Mouse (Mus musculus) hindbrain, embryonic 12.5 days (tissue): Measurements from ENCODE around the gene Olfr877. TPM values are rescaled to one million over a fixed set of nuclear protein-coding genes. Genes with fewer than 3 reads are reported as not detected.

Source experiments
- ATAC-seq: fragments of 200-750 bp; cut with Nextera tagmentation; 2 replicates; pipeline ENCODE4 v1.8.0; 2017; ENCODE audit warnings: moderate TSS enrichment; ENCODE audit not compliant: low FRiP score
- H3K27ac ChIP-seq: fragments of 300-500 bp; sonication (generic); 2 replicates; pipeline ENCODE4 v1.5.1; 2016; ENCODE audit warnings: mild to moderate bottlenecking
- H3K27me3 ChIP-seq: fragments of 300-500 bp; sonication (generic); 2 replicates; pipeline ENCODE4 v1.6.1; 2016; ENCODE audit warnings: mild to moderate bottlenecking
- H3K36me3 ChIP-seq: fragments of 300-500 bp; sonication (generic); 2 replicates; pipeline ENCODE4 v1.6.1; 2016; ENCODE audit warnings: mild to moderate bottlenecking
- H3K4me1 ChIP-seq: fragments of 300-500 bp; sonication (generic); 2 replicates; pipeline ENCODE4 v1.6.1; 2016
- H3K4me2 ChIP-seq: fragments of 300-500 bp; sonication (generic); replicated peaks from 2 replicates; pipeline ENCODE4 v1.6.1; 2016; ENCODE audit warnings: mild to moderate bottlenecking
- H3K4me3 ChIP-seq: fragments of 300-500 bp; sonication (generic); 2 replicates; pipeline ENCODE4 v1.5.1; 2016; ENCODE audit warnings: mild to moderate bottlenecking
- H3K9ac ChIP-seq: fragments of 300-500 bp; sonication (generic); 2 replicates; pipeline ENCODE4 v1.6.1; 2016; ENCODE audit warnings: mild to moderate bottlenecking, moderate library complexity
- H3K9me3 ChIP-seq: fragments of 300-500 bp; sonication (generic); replicated peaks from 2 replicates; pipeline ENCODE4 v1.6.1; 2016; ENCODE audit warnings: mild to moderate bottlenecking
- WGBS: fragments of 180-500 bp; shearing (Covaris S2); methylation state at CpG from one replicate; pipeline ENCODE4 v1.1.7; 2016; 5-methylcytosine and 5-hydroxymethylcytosine counted together
- polyA plus RNA-seq: library from polyadenylated mRNA; unstranded; fragments of >200 nt; fragmentation: Nextera tagmentation; extraction: Ambion mirVana; gene quantifications from 2 replicates; pipeline ENCODE4 v1.2.1, GENCODE M21; 2016

Olfr877 gene
- polyA plus RNA-seq = not detected in 2 replicates

GRCm38 (mm10) chr9:37853969-37854368, at the start of gene Olfr877:
Olfr877 (plus strand) TSS chr9:37854269.
- Histone ChIP-seq H3K9me3 (no peaks in the 10 kb centered on the region), H3K36me3 (no peaks in the 10 kb centered on the region), H3K9ac (no peak within 1 kb of the TSS), H3K4me3 (no peak within 1 kb of the TSS), H3K27ac (no peak within 1 kb of the TSS), H3K4me2 (no peak within 1 kb of the TSS), H3K4me1 (no peaks in the 10 kb centered on the region), H3K27me3 (no peaks in the 10 kb centered on the region)
- 80% methylated on average over 4 of the region's 4 CpGs for WGBS
- ATAC-seq = no peak

GRCm38 (mm10) chr9:37807235-37807634, 46.8 kb upstream of the Olfr877 start:
- Histone ChIP-seq H3K4me1 (no peaks in the 10 kb centered on the region), H3K27ac (no peak overlapping the region), H3K9ac (no peak overlapping the region), H3K36me3 (no peaks in the 10 kb centered on the region), H3K27me3 (no peaks in the 10 kb centered on the region), H3K4me2 (no peak overlapping the region), H3K4me3 (no peak overlapping the region), H3K9me3 (no peaks in the 10 kb centered on the region)
- no peak for ATAC-seq

DNA sequence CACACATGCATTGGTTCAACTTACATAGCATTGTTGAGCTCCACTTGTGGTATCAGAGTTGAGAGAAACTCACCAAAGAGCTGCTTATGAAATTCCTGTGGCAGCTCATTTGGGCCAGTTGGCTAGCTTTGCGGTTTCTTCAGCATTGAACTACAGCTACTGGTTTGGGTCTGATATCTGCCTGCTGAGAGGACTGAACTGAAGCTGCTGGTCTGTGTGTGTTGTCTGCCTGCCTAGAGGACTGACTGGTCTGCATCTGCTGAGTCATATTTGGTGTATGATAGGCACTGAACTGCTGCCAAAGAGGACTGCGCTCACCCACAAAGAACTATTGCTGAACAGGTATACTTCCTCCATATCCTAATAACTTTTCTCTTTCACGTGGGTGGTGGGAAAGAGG, 45.6 kb upstream of the Olfr877 start:
- Histone ChIP-seq H3K4me3 (no peak overlapping the region), H3K4me2 (no peak overlapping the region), H3K27me3 (no peaks in the 10 kb centered on the region), H3K9ac (no peak overlapping the region), H3K36me3 (no peaks in the 10 kb centered on the region), H3K27ac (no peak overlapping the region), H3K9me3 (no peaks in the 10 kb centered on the region), H3K4me1 (no peaks in the 10 kb centered on the region)
- WGBS = 83% methylated on average over 3 of the region's 3 CpGs
- ATAC-seq = no peak

DNA sequence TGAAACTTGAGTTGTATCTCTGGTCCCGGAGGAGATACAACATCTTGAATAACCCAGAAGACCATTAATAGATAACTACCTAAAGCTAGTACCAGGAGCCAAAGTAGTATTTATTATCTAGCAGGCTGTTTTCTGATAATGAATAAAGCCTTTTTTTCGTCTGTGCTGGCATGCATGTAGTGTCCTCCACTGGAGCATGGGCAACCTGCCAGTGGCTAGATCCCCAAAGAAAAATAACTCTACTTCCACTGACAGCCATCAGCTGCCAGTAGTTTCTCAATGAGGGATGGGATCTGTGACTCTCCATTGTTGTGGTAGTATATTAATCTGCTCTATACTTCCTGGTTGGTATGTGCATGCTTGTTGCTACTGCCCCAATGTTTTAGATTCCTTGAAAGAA, 45.1 kb upstream of the Olfr877 start:
- no peak overlapping the region for H3K4me3 ChIP-seq
- no peaks in the 10 kb centered on the region for H3K36me3 ChIP-seq
- 81% methylated on average over 2 of the region's 2 CpGs for WGBS
- H3K9me3 ChIP-seq = no peaks in the 10 kb centered on the region
- no peak overlapping the region for H3K9ac ChIP-seq
- no peaks in the 10 kb centered on the region for H3K4me1 ChIP-seq
- H3K27me3 ChIP-seq = no peaks in the 10 kb centered on the region
- no peak overlapping the region for H3K4me2 ChIP-seq
- no peak for ATAC-seq
- no peak overlapping the region for H3K27ac ChIP-seq

DNA sequence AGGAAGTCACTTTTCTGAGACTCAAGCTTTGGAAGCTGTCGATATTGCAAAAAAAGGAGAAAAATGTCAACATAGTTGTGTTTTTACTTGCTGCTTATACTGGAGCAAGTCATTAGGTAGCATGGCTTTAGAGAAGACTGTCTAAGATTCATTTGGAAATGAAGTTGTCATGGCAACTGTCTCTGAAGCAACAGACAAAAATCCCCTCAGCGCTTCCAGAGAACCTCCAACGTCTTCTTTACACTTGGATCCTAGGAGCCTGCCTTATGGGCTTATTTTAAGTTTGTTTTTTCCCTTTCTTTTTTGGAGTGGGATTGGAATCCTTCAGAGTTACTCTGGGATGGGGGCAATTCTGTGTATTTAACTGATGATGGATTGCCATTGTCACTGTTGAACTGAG, 39.4 kb upstream of the Olfr877 start:
- no peaks in the 10 kb centered on the region for H3K9me3 ChIP-seq
- no peak overlapping the region for H3K4me3 ChIP-seq
- no peak overlapping the region for H3K9ac ChIP-seq
- H3K27ac ChIP-seq = no peak overlapping the region
- H3K36me3 ChIP-seq = no peaks in the 10 kb centered on the region
- H3K4me1 ChIP-seq = no peaks in the 10 kb centered on the region
- no peaks in the 10 kb centered on the region for H3K27me3 ChIP-seq
- 53% methylated on average over 3 of the region's 3 CpGs for WGBS
- ATAC-seq = no peak
- no peak overlapping the region for H3K4me2 ChIP-seq

DNA sequence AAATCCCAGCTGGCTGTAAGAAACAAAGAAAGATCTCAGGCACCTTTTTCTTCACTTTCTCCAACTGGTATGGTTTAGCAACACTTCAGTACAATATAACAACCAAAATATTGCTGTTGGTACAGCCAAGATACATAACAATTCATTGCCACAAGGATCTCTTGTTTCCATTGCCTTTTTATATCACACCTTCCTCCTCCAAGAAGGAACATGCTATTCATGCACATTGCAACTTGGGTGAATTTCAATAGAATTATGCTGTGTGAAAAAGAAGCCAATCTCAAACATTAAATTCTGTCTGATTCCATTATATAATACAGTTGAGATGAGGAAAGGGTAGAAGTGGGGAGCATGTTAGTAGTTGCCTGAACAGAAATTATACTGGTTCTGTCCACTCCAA, 24.2 kb upstream of the Olfr877 start:
- no peak overlapping the region for H3K4me2 ChIP-seq
- H3K9me3 ChIP-seq = no peaks in the 10 kb centered on the region
- no peaks in the 10 kb centered on the region for H3K36me3 ChIP-seq
- H3K4me1 ChIP-seq = no peaks in the 10 kb centered on the region
- no peak overlapping the region for H3K9ac ChIP-seq
- no peak overlapping the region for H3K27ac ChIP-seq
- H3K4me3 ChIP-seq = no peak overlapping the region
- H3K27me3 ChIP-seq = no peaks in the 10 kb centered on the region
- ATAC-seq = no peak

- Histone ChIP-seq H3K27me3 (no peaks in the 10 kb centered on the region), H3K4me2 (no peak overlapping the region), H3K4me3 (no peak overlapping the region), H3K36me3 (no peaks in the 10 kb centered on the region), H3K4me1 (no peaks in the 10 kb centered on the region), H3K9me3 (no peaks in the 10 kb centered on the region), H3K27ac (no peak overlapping the region), H3K9ac (no peak overlapping the region)
- no peak for ATAC-seq
- 91% methylated on average over 1 of the region's 1 CpGs for WGBS
Measured at GRCm38 (mm10) chr9:37833341-37833740, 20.7 kb upstream of the Olfr877 start.

GRCm38 (mm10) chr9:37849267-37849666, 4.8 kb upstream of the Olfr877 start:
- H3K27ac ChIP-seq = no peak overlapping the region
- no peak overlapping the region for H3K4me2 ChIP-seq
- ATAC-seq = no peak
- no peak overlapping the region for H3K9ac ChIP-seq
- no peaks in the 10 kb centered on the region for H3K9me3 ChIP-seq
- H3K4me3 ChIP-seq = no peak overlapping the region
- H3K4me1 ChIP-seq = no peaks in the 10 kb centered on the region
- WGBS = 90% methylated on average over 2 of the region's 2 CpGs
- H3K36me3 ChIP-seq = no peaks in the 10 kb centered on the region
- H3K27me3 ChIP-seq = no peaks in the 10 kb centered on the region

DNA sequence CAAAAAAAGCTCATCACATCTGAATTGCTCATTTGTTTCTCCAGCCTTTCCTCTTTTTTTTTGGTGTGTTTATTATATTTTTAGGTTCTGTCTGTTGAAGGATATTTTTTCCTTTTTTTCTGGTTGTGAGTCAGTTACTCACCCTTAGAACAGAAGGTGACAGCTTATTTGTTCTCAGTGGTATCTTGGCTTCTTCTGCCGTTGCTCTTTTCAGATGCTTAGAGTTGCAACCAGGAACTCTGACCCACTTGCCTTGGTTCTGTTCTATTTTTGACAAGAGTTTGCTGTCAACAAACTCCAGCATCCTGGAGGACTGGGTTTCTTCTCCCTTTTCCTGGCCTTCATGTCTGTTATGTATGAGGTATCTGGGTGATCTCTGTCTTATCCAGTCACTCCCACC, 9.3 kb downstream of the Olfr877 start:
- 91% methylated on average over 1 of the region's 1 CpGs for WGBS
- H3K4me1 ChIP-seq = no peaks in the 10 kb centered on the region
- no peaks in the 10 kb centered on the region for H3K9me3 ChIP-seq
- no peaks in the 10 kb centered on the region for H3K27me3 ChIP-seq
- H3K4me2 ChIP-seq = no peak overlapping the region
- ATAC-seq = no peak
- no peaks in the 10 kb centered on the region for H3K36me3 ChIP-seq
- no peak overlapping the region for H3K27ac ChIP-seq
- no peak overlapping the region for H3K4me3 ChIP-seq
- no peak overlapping the region for H3K9ac ChIP-seq

DNA sequence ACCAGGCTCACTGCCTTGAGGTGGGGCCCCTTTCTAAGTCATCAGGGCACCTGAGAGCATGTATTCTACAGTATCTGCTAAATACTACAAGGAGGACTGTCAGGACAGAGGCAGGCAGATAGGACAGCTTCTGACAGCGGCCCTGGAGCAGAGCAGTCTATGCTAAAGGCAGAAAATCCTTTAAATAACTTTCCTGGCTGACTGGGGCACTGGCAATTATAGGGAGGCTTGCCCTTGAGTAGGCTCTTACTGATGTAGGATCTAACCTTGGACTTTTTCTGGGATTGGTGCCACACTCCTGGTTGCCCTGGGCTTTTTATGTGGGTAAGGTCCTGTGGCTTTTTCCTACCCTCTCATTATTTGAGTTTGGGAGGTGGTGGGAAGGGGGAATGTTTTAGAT, 16.2 kb downstream of the Olfr877 start:
- Histone ChIP-seq H3K9ac (no peak overlapping the region), H3K4me3 (no peak overlapping the region), H3K27me3 (no peaks in the 10 kb centered on the region), H3K4me2 (no peak overlapping the region), H3K27ac (no peak overlapping the region), H3K36me3 (no peaks in the 10 kb centered on the region), H3K4me1 (no peaks in the 10 kb centered on the region), H3K9me3 (no peaks in the 10 kb centered on the region)
- ATAC-seq = no peak
- 63% methylated on average over 1 of the region's 1 CpGs for WGBS

GRCm38 (mm10) chr9:37871097-37871496, 17.0 kb downstream of the Olfr877 start:
- H3K4me3 ChIP-seq = no peak overlapping the region
- no peaks in the 10 kb centered on the region for H3K4me1 ChIP-seq
- no peaks in the 10 kb centered on the region for H3K27me3 ChIP-seq
- H3K36me3 ChIP-seq = no peaks in the 10 kb centered on the region
- no peak overlapping the region for H3K4me2 ChIP-seq
- no peak overlapping the region for H3K27ac ChIP-seq
- no peak overlapping the region for H3K9ac ChIP-seq
- ATAC-seq = no peak
- H3K9me3 ChIP-seq = no peaks in the 10 kb centered on the region
- 87% methylated on average over 1 of the region's 1 CpGs for WGBS

DNA sequence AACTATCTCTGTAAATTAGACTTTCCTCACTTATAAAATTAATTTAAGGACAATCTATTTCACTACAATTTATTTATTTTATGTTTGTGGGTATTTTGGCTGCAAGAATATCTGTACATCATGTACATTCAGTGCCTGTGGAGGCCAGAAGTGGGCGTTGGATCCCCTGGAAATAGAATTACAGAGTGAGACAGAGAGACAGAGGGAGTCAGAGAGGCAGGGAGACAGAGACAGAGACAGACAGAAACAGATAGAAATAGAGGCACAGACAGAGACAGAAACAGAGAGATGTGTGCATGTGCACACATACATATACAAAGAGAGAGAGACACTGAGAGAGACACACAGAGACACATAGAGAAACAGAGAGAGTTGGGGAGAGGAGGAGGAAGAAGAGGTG, 17.5 kb downstream of the Olfr877 start:
- no peaks in the 10 kb centered on the region for H3K4me1 ChIP-seq
- no peak overlapping the region for H3K4me2 ChIP-seq
- no peak for ATAC-seq
- no peak overlapping the region for H3K9ac ChIP-seq
- no peak overlapping the region for H3K4me3 ChIP-seq
- H3K36me3 ChIP-seq = no peaks in the 10 kb centered on the region
- no peaks in the 10 kb centered on the region for H3K27me3 ChIP-seq
- no peak overlapping the region for H3K27ac ChIP-seq
- H3K9me3 ChIP-seq = no peaks in the 10 kb centered on the region
- 77% methylated on average over 1 of the region's 1 CpGs for WGBS

GRCm38 (mm10) chr9:37890960-37891359, 36.9 kb downstream of the Olfr877 start:
- H3K36me3 ChIP-seq = no peaks in the 10 kb centered on the region
- H3K4me3 ChIP-seq = no peak overlapping the region
- H3K9me3 ChIP-seq = no peaks in the 10 kb centered on the region
- no peaks in the 10 kb centered on the region for H3K27me3 ChIP-seq
- no peak for ATAC-seq
- H3K4me2 ChIP-seq = no peak overlapping the region
- WGBS = 31% methylated on average over 2 of the region's 2 CpGs
- H3K9ac ChIP-seq = no peak overlapping the region
- H3K27ac ChIP-seq = no peak overlapping the region
- no peaks in the 10 kb centered on the region for H3K4me1 ChIP-seq

DNA sequence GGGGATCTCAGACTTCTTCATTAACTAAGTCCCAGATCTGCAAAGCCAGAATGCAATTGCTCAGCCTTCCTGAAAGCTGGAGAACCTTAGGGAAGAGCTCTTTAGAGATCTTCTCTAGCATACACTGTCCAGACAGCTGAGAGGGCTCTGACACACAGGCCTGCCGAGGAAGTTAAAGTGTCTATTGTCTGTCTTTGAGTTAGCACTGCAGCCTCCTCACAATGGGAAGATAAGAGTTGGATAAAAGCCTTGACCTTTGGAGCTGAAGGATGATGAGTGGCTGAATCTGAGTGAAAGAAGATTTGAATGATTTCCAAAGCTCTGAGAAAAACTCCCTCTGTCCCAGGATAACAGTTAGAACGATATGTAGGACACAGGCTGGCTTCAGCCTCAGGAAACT, 42.6 kb downstream of the Olfr877 start, which contains the start of gene Olfr145:
Gene Olfr145 (plus strand): TSS at position 64 of the 400 bp plus-strand sequence.
- Histone ChIP-seq H3K4me3 (no peak within 1 kb of the TSS), H3K36me3 (no peaks in the 10 kb centered on the region), H3K27ac (no peak within 1 kb of the TSS), H3K9ac (no peak within 1 kb of the TSS), H3K4me1 (no peaks in the 10 kb centered on the region), H3K4me2 (no peak within 1 kb of the TSS), H3K9me3 (no peaks in the 10 kb centered on the region), H3K27me3 (no peaks in the 10 kb centered on the region)
- no peak for ATAC-seq
- WGBS = 27% methylated on average over 2 of the region's 2 CpGs
